Comparison of ENCODE assay signal across 16 mouse cellular contexts in the genomic region with DNA sequence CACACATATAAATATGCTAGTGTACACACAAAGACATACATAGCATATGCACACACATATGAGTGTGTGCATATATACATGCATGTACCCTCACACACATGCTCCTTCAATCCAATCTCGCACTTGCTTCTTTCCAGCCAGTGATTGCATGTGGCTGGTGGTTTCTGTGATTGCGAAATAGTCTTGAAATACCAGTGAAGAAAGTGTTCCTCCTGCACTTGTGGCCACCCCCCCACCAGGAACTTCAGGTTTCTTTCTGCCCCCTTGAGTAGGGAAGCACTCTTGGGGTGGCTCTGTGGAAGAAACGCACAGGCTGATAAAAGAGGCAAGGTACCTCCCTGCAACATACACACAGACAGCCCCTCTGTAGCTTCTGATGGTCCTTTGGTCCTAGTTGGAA.
DNase-seq lines count a peak whose midpoint lies in the region; ATAC-seq and TF ChIP-seq lines count a peak whose summit lies in the region.
"Had no signal": no experiment of that assay in that cellular context is flagged by ENCODE, and none has a peak within 500 bp of the region (broad histone marks: within the 10 kb centered on the region; RNA-seq: fewer than 3 reads in every experiment).

No protein-coding gene starts in this region.

- peak; percentile 53; the same call in 1 of the 2 replicates for TF ChIP-seq EP300 in lung, postnatal 0 days (IDR thresholded peaks at IDR 0.05)

- TF ChIP-seq POLR2A in liver, adult 2 months (IDR thresholded peaks at IDR 0.05; ENCODE audit: extremely low read depth, insufficient read depth, low read length), result no peak
- no peak for TF ChIP-seq POLR2A in myocyte (IDR thresholded peaks at IDR 0.05; ENCODE audit: insufficient read length, low read depth)

- H3K4me3 ChIP-seq in liver, adult 2 months (ENCODE audit: insufficient read depth, low read depth, low read length), result no peak overlapping the region
- no peak overlapping the region for H3K4me3 ChIP-seq in liver, embryonic 11.5 days (ENCODE audit: low read depth, low read length)
- no peak overlapping the region for H3K4me3 ChIP-seq in lung, postnatal 0 days (ENCODE audit: low read depth, low read length)
- H3K4me3 ChIP-seq in myocyte, result no peak overlapping the region
- H3K4me3 ChIP-seq in hindbrain, embryonic 14.5 days (replicated peaks; ENCODE audit: low read length), result no peak overlapping the region
- H3K4me3 ChIP-seq: forebrain, embryonic 13.5 days; gastrocnemius, adult 2 months; heart, embryonic 15.5 days; hindbrain, embryonic 15.5 days; limb, embryonic 10.5 days; megakaryocyte, embryonic 14.5 days had no signal

- no peaks in the 10 kb centered on the region for H3K9me3 ChIP-seq in liver, embryonic 11.5 days (ENCODE audit: control insufficient read depth, low read length)
- no peaks in the 10 kb centered on the region for H3K9me3 ChIP-seq in lung, postnatal 0 days (ENCODE audit: low read length)
- H3K9me3 ChIP-seq in hindbrain, embryonic 14.5 days (ENCODE audit: control insufficient read depth, low read length), result no peaks in the 10 kb centered on the region
- H3K9me3 ChIP-seq: forebrain, embryonic 13.5 days; heart, embryonic 15.5 days; hindbrain, embryonic 15.5 days; limb, embryonic 10.5 days had no signal

- no peaks in the 10 kb centered on the region for H3K27me3 ChIP-seq in liver, adult 2 months (ENCODE audit: control insufficient read depth, insufficient read depth, low read length)
- no peaks in the 10 kb centered on the region for H3K27me3 ChIP-seq in liver, embryonic 11.5 days (replicated peaks; ENCODE audit: control insufficient read depth, insufficient read depth, low read length)
- H3K27me3 ChIP-seq in lung, postnatal 0 days (replicated peaks; ENCODE audit: insufficient read depth, low read length), result no peaks in the 10 kb centered on the region
- H3K27me3 ChIP-seq in myocyte (ENCODE audit: control insufficient read depth, insufficient read depth, insufficient read length), result no peaks in the 10 kb centered on the region
- H3K27me3 ChIP-seq in hindbrain, embryonic 14.5 days (ENCODE audit: control insufficient read depth, insufficient read depth, low read length), result no peaks in the 10 kb centered on the region
- H3K27me3 ChIP-seq: forebrain, embryonic 13.5 days; heart, embryonic 15.5 days; hindbrain, embryonic 15.5 days; megakaryocyte, embryonic 14.5 days had no signal

- TF ChIP-seq CTCF in liver, adult 2 months (IDR thresholded peaks at IDR 0.05; ENCODE audit: low read depth, low read length), result no peak
- no peak for TF ChIP-seq CTCF in lung, postnatal 0 days (IDR thresholded peaks at IDR 0.05)

- no peaks in the 10 kb centered on the region for H3K36me3 ChIP-seq in liver, adult 2 months (ENCODE audit: control insufficient read depth, insufficient read depth, low read length)
- H3K36me3 ChIP-seq in liver, embryonic 11.5 days (ENCODE audit: control insufficient read depth, insufficient read depth, low read length), result no peaks in the 10 kb centered on the region
- no peaks in the 10 kb centered on the region for H3K36me3 ChIP-seq in lung, postnatal 0 days (ENCODE audit: insufficient read depth, low read length)
- no peaks in the 10 kb centered on the region for H3K36me3 ChIP-seq in myocyte (ENCODE audit: control insufficient read depth, insufficient read depth)
- H3K36me3 ChIP-seq in hindbrain, embryonic 14.5 days (replicated peaks; ENCODE audit: control insufficient read depth, insufficient read depth), result no peaks in the 10 kb centered on the region
- H3K36me3 ChIP-seq: heart, embryonic 15.5 days; hindbrain, embryonic 15.5 days; limb, embryonic 10.5 days had no signal

- H3K79me2 ChIP-seq in liver, adult 2 months (ENCODE audit: control insufficient read depth, insufficient read depth, low read length), result no peaks in the 10 kb centered on the region
- H3K79me2 ChIP-seq in myocyte (ENCODE audit: control insufficient read depth, insufficient read depth), result no peaks in the 10 kb centered on the region

- WGBS in liver, adult 2 months, result 77% methylated on average over 3 of the region's 3 CpGs
- WGBS in liver, embryonic 11.5 days, result 71% methylated on average over 3 of the region's 3 CpGs
- WGBS in lung, postnatal 0 days, result 46% methylated on average over 3 of the region's 3 CpGs
- WGBS in hindbrain, embryonic 14.5 days, result 91% methylated on average over 3 of the region's 3 CpGs

- intact Hi-C loops in left cerebral cortex, postnatal 14 days (cut with DNase I), result no loop called here

- H3K4me1 ChIP-seq in liver, adult 2 months (ENCODE audit: control insufficient read depth, insufficient read depth, low read length), result no peaks in the 10 kb centered on the region
- no peaks in the 10 kb centered on the region for H3K4me1 ChIP-seq in liver, embryonic 11.5 days (replicated peaks; ENCODE audit: control insufficient read depth, insufficient read depth, low read length)
- H3K4me1 ChIP-seq in lung, postnatal 0 days (ENCODE audit: insufficient read depth, low read depth, low read length), result 0 out of 2 replicates have a peak, but pooled peaks cover 4% of the 10 kb centered on the region
- no peaks in the 10 kb centered on the region for H3K4me1 ChIP-seq in hindbrain, embryonic 14.5 days (replicated peaks; ENCODE audit: control insufficient read depth, insufficient read depth, low read length)
- H3K4me1 ChIP-seq: forebrain, embryonic 13.5 days; heart, embryonic 15.5 days; hindbrain, embryonic 15.5 days; limb, embryonic 10.5 days; megakaryocyte, embryonic 14.5 days had no signal

- no peak overlapping the region for H3K9ac ChIP-seq in liver, adult 2 months (ENCODE audit: low read depth, low read length)
- no peak overlapping the region for H3K9ac ChIP-seq in liver, embryonic 11.5 days (ENCODE audit: low read depth, low read length)
- H3K9ac ChIP-seq in lung, postnatal 0 days (replicated peaks; ENCODE audit: low read depth), result no peak overlapping the region
- H3K9ac ChIP-seq in hindbrain, embryonic 14.5 days, result no peak overlapping the region
- H3K9ac ChIP-seq: forebrain, embryonic 13.5 days; heart, embryonic 15.5 days; hindbrain, embryonic 15.5 days had no signal

- no peak for ATAC-seq in liver, embryonic 11.5 days (replicated peaks; ENCODE audit: low FRiP score)
- peak; percentile 70 for ATAC-seq in lung, postnatal 0 days
- no peak for ATAC-seq in hindbrain, embryonic 14.5 days (ENCODE audit: low FRiP score)
- ATAC-seq: forebrain, embryonic 13.5 days had no signal

- no peak overlapping the region for H3K4me2 ChIP-seq in liver, embryonic 11.5 days
- no peak overlapping the region for H3K4me2 ChIP-seq in lung, postnatal 0 days (replicated peaks; ENCODE audit: low read depth, low read length)
- H3K4me2 ChIP-seq in myocyte (ENCODE audit: low read depth), result no peak overlapping the region
- H3K4me2 ChIP-seq in hindbrain, embryonic 14.5 days (replicated peaks), result no peak overlapping the region
- H3K4me2 ChIP-seq: forebrain, embryonic 13.5 days; heart, embryonic 15.5 days; hindbrain, embryonic 15.5 days had no signal

- H3ac ChIP-seq in myocyte (ENCODE audit: control insufficient read depth, insufficient read length), result no peak overlapping the region

- peak; percentile 10 for DNase-seq in liver, adult 2 months (ENCODE audit: extremely low read depth, low read depth, low spot score)
- DNase-seq in liver, embryonic 11.5 days (ENCODE audit: low spot score), result no peak
- DNase-seq in brain, adult 2 months (ENCODE audit: low read depth, low spot score), result peak; percentile 21
- DNase-seq in lung, postnatal 0 days (ENCODE audit: low spot score), result peak; percentile 86
- DNase-seq in hindbrain, embryonic 14.5 days (ENCODE audit: low spot score), result no peak
- no peak for DNase-seq in left cerebral cortex, postnatal 14 days (ENCODE audit: low spot score in 2 of 2)
- DNase-seq: gastrocnemius, adult 2 months; kidney, adult 8-10 months; thymus, postnatal 4 days had no signal

- no peak overlapping the region for H3K27ac ChIP-seq in liver, adult 2 months (replicated peaks; ENCODE audit: insufficient read depth, low read depth, low read length)
- H3K27ac ChIP-seq in liver, embryonic 11.5 days (ENCODE audit: low read depth, low read length), result no peak overlapping the region
- no peak overlapping the region for H3K27ac ChIP-seq in lung, postnatal 0 days (ENCODE audit: low read length)
- H3K27ac ChIP-seq in hindbrain, embryonic 14.5 days, result no peak overlapping the region
- H3K27ac ChIP-seq: forebrain, embryonic 13.5 days; gastrocnemius, adult 2 months; heart, embryonic 15.5 days; hindbrain, embryonic 15.5 days; limb, embryonic 10.5 days; stomach, postnatal 0 days had no signal

TF ChIP-seq in myocyte, 11 proteins besides CTCF, POLR2A, EP300 and RAD21:
- TF ChIP-seq CEBPB (IDR thresholded peaks at IDR 0.05; ENCODE audit: insufficient read depth, poor library complexity, severe bottlenecking) (peak; percentile 90), TCF3 (IDR thresholded peaks at IDR 0.05; ENCODE audit: insufficient read length, low read depth) (no peak)

Comparison
In these comparisons a context has a peak if more than half of its experiments do, and no peak if none do; other contexts are left out.
1. DNase-seq: peak in liver, adult 2 months (single experiment), brain, adult 2 months (single experiment) and lung, postnatal 0 days (single experiment); none in liver, embryonic 11.5 days (single experiment), hindbrain, embryonic 14.5 days (single experiment) and left cerebral cortex, postnatal 14 days (0 of 2).